Mouse (Mus musculus): ENCODE measurements at regions not wholly inside any gene's neighbourhood (a gene's known extent, or its start where the extent isn't known, plus 50 kb on each side); places are given as distances from the start of the nearest gene placed in this dataset.

- TF ChIP-seq CTCF (IDR thresholded peaks at IDR 0.05; ENCODE audit: insufficient read depth, low read length): no peak
- TF ChIP-seq POLR2A (IDR thresholded peaks at IDR 0.05; ENCODE audit: borderline replicate concordance, extremely low read depth, low read depth, low read length): no peak
Measured at GRCm38 (mm10) chr1:35975611-35976208, 92.5 kb upstream of the Hs6st1 start.

Data from lung, adult 2 months (tissue).